Mouse (Mus musculus): ENCODE data around the gene Gpc5.

Gpc5 gene

GRCm38 (mm10) chr14:115092510-115092909, 495 bp downstream of the Gpc5 start:
- in situ Hi-C loops (cut with MboI; ENCODE audit: low pct_unique_long_range_greater_than_20kb in 1 of 2, low sequenced_read_pairs in 2 of 2, unreplicated experiment in 1 of 2) = loop anchor here in 1 of 2 experiments (25.0 kb wide), 1 partner anchor 295 kb away; no protein-coding TSS in a partner anchor

DNA sequence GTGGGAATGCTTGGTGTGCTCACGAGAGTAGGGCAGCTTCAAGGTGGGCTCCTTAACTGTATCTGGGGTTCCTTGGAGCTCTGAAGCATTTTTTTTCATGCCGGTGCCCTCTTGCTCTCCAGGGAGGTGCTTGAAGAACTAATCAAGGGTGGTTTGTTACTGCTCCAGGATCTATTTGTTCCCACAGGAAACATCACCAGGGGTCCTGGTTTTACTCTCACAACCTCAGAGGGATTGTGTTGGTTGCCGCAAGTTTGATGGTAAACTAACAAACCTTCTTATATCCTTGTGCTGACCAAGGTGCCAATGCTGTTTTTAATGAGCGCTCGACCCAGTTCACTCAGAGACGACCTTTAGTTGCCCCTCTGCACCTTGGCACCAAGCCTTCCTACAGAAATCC, 937 bp downstream of the Gpc5 start:
- in situ Hi-C loops (cut with MboI; ENCODE audit: low pct_unique_long_range_greater_than_20kb in 1 of 2, low sequenced_read_pairs in 2 of 2, unreplicated experiment in 1 of 2) = loop anchor here in 1 of 2 experiments (25.0 kb wide), 1 partner anchor 294 kb away; no protein-coding TSS in a partner anchor

- in situ Hi-C loops (cut with MboI; ENCODE audit: low pct_unique_long_range_greater_than_20kb in 1 of 2, low sequenced_read_pairs in 2 of 2, unreplicated experiment in 1 of 2) = no loop called here
These were observed 8.7 kb downstream of the Gpc5 start for GRCm38 (mm10) chr14:115100617-115101299.

DNA sequence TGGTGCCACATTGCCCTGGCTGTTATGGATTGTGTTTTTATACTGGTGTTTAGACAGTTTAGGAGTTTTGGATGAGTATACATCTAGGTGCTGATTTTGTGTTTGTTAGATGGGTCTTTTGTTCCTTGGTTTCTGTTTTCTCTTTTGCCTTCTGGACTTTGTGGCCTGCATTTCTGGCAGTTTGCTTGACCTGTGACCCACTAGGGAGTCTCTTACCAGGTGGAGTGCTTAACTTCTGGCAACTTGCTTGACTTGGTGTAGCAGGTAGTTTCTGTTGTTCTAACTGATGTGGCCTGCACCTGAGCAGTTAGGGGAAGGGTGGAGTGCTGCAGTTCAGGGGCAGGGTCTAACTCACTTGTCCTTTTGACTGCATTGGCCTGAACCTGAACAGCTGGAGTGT, 14.3 kb downstream of the Gpc5 start:
- in situ Hi-C loops (cut with MboI; ENCODE audit: low pct_unique_long_range_greater_than_20kb in 1 of 2, low sequenced_read_pairs in 2 of 2, unreplicated experiment in 1 of 2) = no loop called here

GRCm38 (mm10) chr14:115107467-115107866, 15.5 kb downstream of the Gpc5 start:
- in situ Hi-C loops (cut with MboI; ENCODE audit: low pct_unique_long_range_greater_than_20kb in 1 of 2, low sequenced_read_pairs in 2 of 2, unreplicated experiment in 1 of 2) = no loop called here

GRCm38 (mm10) chr14:115118626-115119025, 26.6 kb downstream of the Gpc5 start:
- in situ Hi-C loops (cut with MboI; ENCODE audit: low pct_unique_long_range_greater_than_20kb in 1 of 2, low sequenced_read_pairs in 2 of 2, unreplicated experiment in 1 of 2) = no loop called here

DNA sequence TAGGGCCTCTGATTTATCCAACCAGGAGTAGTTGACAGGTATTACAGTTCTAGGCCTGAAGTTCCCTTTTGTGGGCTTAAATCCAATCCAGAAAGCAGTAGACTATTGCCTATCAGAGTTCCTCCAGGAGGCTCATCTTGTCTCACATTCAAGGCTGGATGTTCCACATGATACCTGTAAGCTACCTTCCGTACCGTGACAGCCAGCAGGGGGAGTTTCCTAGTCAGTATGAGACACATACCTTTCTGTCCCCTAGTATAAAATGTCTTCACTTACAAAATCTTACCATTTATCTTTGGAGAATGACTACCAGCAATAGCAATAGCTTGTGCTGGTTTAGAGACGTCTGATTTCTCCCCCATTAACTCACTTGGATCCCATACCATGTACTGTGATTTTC, 56.8 kb downstream of the Gpc5 start:
- in situ Hi-C loops (cut with MboI; ENCODE audit: low pct_unique_long_range_greater_than_20kb in 1 of 2, low sequenced_read_pairs in 2 of 2, unreplicated experiment in 1 of 2) = no loop called here

GRCm38 (mm10) chr14:115156597-115156996, 64.6 kb downstream of the Gpc5 start:
- in situ Hi-C loops (cut with MboI; ENCODE audit: low pct_unique_long_range_greater_than_20kb in 1 of 2, low sequenced_read_pairs in 2 of 2, unreplicated experiment in 1 of 2) = no loop called here

DNA sequence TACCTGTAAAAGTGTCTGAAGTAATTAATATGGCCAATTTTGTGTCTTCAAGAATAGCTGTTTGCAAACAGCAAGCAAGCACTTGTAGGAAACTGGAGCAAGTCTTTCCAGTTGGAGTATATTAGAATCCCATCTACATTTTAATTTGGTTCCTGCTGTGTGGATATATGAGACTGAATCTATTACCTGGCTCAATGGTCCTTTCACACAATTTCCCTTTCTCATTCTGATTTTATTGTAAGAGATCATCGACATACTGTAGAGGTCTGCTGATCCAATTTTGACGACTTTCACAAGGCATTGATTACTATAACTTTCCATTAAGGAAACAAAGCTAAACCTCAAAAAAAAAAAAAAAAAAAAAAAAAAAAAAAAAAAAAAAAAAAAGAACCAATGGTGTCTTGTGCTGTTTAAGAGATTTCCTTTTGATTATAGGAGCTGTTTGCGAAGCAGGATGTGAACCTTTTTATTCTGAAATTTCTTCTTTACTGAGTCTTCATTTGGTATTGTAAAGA, 85.4 kb downstream of the Gpc5 start:
- in situ Hi-C loops (cut with MboI; ENCODE audit: low pct_unique_long_range_greater_than_20kb in 1 of 2, low sequenced_read_pairs in 2 of 2, unreplicated experiment in 1 of 2) = no loop called here

DNA sequence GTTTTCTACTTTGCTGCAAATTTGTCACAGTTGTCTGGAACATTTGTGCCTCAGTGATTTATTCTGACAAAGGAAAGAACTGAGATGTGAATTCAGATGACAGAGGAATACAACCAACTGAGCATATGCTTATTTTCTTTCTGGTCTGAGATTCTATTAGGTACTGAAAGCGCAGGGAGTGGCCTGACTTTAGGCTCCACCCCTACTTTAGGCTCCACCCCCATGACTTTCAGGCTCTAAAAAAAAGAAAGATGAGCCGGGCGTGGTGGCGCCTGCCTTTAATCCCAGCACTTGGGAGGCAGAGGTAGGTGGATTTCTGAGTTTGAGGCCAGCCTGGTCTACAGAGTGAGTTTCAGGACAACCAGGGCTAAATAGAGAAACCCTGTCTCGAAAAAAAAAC, 87.9 kb downstream of the Gpc5 start:
- in situ Hi-C loops (cut with MboI; ENCODE audit: low pct_unique_long_range_greater_than_20kb in 1 of 2, low sequenced_read_pairs in 2 of 2, unreplicated experiment in 1 of 2) = no loop called here

DNA sequence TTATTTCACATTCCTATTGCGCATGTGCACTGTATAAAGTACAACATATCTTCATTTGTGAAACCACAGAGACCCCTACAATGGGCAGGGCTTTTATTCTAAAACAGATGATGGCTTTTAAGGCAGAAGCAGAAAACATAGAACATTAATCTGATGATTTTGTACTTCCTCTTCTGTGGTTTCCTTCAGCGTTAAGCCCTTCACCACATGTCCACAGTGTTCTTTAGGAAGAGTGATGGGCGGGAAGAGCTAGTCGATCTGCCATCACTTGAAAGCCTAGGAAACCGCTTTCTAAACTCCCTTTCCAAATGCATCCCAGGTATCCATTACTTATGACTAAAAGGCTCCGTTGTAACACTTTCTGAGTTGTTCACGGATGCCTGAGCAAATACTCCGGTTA, 96.2 kb downstream of the Gpc5 start:
- in situ Hi-C loops (cut with MboI; ENCODE audit: low pct_unique_long_range_greater_than_20kb in 1 of 2, low sequenced_read_pairs in 2 of 2, unreplicated experiment in 1 of 2) = no loop called here

GRCm38 (mm10) chr14:115228075-115228474, 136.1 kb downstream of the Gpc5 start:
- in situ Hi-C loops (cut with MboI; ENCODE audit: low pct_unique_long_range_greater_than_20kb in 1 of 2, low sequenced_read_pairs in 2 of 2, unreplicated experiment in 1 of 2) = no loop called here

GRCm38 (mm10) chr14:115236387-115236786, 144.4 kb downstream of the Gpc5 start:
- in situ Hi-C loops (cut with MboI; ENCODE audit: low pct_unique_long_range_greater_than_20kb in 1 of 2, low sequenced_read_pairs in 2 of 2, unreplicated experiment in 1 of 2) = no loop called here

GRCm38 (mm10) chr14:115240621-115241373, 148.8 kb downstream of the Gpc5 start:
- in situ Hi-C loops (cut with MboI; ENCODE audit: low pct_unique_long_range_greater_than_20kb in 1 of 2, low sequenced_read_pairs in 2 of 2, unreplicated experiment in 1 of 2) = no loop called here

DNA sequence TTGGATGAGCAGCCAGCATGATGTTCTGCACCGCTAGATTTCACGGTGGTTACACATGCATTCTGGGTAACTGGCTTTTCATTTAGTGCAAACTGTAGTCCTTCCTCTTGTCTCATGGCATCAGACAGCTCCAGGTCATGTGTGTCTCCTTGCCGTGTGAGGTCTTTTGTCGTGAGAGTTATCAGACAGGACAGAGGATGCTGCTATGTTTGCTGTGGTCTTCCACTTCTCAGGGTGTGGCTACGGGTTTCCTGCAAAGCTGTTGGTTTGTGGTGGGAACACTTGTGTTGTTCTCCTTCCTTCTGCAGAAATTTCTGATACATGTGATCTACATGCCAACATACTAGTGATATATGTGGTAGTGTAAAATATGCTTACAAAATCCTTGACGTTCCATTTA, 158.5 kb downstream of the Gpc5 start:
- in situ Hi-C loops (cut with MboI; ENCODE audit: low pct_unique_long_range_greater_than_20kb in 1 of 2, low sequenced_read_pairs in 2 of 2, unreplicated experiment in 1 of 2) = no loop called here

DNA sequence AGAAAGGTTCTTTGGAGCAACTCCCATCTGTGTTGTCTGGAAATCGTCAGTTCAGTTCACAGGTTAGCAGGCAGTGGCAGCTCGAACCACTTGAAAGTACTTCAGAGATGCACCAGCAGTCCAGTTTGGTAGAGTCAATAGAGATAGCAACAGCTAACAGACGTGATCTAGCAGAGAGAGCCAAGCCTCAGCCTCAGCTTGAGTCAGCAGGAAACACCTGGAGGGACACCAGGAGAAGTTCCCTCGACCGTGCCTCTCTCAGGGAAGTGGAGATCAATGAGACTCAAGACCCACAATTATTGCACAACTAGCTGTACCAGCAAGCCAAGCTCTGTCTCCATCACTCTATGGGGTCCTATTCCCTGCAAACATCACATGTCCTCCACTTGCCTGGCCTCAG, 159.8 kb downstream of the Gpc5 start:
- in situ Hi-C loops (cut with MboI; ENCODE audit: low pct_unique_long_range_greater_than_20kb in 1 of 2, low sequenced_read_pairs in 2 of 2, unreplicated experiment in 1 of 2) = no loop called here

DNA sequence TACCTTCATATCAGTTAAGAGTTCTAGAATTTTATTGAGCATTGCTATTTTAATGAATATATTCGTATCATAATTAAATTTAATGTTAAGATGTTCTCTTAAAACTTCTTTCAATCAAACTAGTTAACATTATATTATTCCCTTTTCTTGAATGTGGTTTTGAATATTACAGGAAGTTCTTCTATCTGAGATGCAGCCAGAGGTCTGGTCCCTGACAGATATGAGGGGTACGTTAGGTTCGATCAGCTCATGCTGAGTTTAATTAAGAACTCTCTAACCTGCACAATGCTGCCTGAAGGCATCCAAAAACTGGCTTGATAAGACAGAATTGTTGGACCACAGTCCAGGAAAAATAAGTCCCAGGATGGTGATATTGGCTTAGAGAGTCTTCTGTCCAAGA, 161.1 kb downstream of the Gpc5 start:
- in situ Hi-C loops (cut with MboI; ENCODE audit: low pct_unique_long_range_greater_than_20kb in 1 of 2, low sequenced_read_pairs in 2 of 2, unreplicated experiment in 1 of 2) = no loop called here

- in situ Hi-C loops (cut with MboI; ENCODE audit: low pct_unique_long_range_greater_than_20kb in 1 of 2, low sequenced_read_pairs in 2 of 2, unreplicated experiment in 1 of 2) = no loop called here
These were observed 161.7 kb downstream of the Gpc5 start for GRCm38 (mm10) chr14:115253685-115254084.

DNA sequence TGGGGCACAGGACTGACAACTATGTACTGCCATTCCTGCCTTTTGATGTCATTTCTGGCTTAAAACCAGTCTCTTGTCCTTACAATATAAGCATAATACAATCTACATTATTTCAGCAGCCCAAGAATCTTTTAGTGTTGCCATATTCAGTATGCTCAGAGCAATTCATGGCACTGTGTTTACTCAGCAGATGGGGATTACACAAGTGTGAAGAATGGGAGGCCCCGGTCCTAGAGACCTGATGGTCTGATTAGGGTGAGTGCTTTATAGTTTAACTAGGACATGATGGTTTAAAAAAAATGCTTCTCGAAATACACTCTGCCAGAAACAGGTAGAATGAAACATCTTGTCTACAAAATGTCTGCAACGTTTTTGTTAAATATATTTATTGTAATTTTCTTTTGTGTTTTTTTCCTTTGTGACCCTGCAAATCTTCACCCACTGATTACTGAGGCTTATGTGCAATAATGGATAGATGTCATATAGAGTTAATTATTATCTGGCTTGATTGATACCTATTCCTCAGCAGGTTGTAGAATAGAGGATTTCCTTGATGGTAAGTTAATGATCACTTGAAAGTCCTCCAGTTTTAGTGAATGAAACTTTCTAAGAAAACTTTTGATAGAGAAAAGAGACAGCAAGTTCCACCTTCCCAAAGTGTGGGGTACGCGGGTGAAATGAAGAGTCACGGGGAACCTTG, 177.8 kb downstream of the Gpc5 start:
- in situ Hi-C loops (cut with MboI; ENCODE audit: low pct_unique_long_range_greater_than_20kb in 1 of 2, low sequenced_read_pairs in 2 of 2, unreplicated experiment in 1 of 2) = no loop called here
